Mouse (Mus musculus) E14TG2a.4 (cell line): ENCODE results near the gene Dao.
A peak's percentile ranks its signal among the peaks of the same experiment; 100 is the strongest.

Source experiments
- H3K27me3 ChIP-seq: 2 replicates; pipeline ENCODE4 v1.6.1; 2014; ENCODE audit warnings: low read length, control low read depth; ENCODE audit not compliant: insufficient read depth
- H3K36me3 ChIP-seq: 2 replicates; pipeline ENCODE4 v1.6.1; 2014; ENCODE audit warnings: low read length, control low read depth; ENCODE audit not compliant: insufficient read depth
- H3K4me1 ChIP-seq: replicated peaks from 2 replicates; pipeline ENCODE4 v1.6.1; 2014; ENCODE audit warnings: low read depth, low read length, control low read depth
- H3K4me3 ChIP-seq: replicated peaks from 2 replicates; pipeline ENCODE4 v1.5.1; 2014; ENCODE audit warnings: mild to moderate bottlenecking, low read length
- H3K9me3 ChIP-seq: 2 replicates; pipeline ENCODE4 v1.6.1; 2014; ENCODE audit warnings: low read length, control low read depth
- CTCF ChIP-seq: conservative IDR thresholded peaks from 2 replicates; pipeline ENCODE4 v1.5.1; 2014; ENCODE audit warnings: low read length
- NANOG ChIP-seq: IDR thresholded peaks from 2 replicates; pipeline ENCODE4 v1.6.1; 2014; ENCODE audit warnings: borderline replicate concordance, low read length, mixed read lengths
- POU5F1 ChIP-seq: IDR thresholded peaks from 2 replicates; pipeline ENCODE4 v1.6.1; 2014; ENCODE audit warnings: low read length, borderline replicate concordance

Dao gene

GRCm38 (mm10) chr5:114041327-114041930, 37.9 kb downstream of the Dao start:
- Histone ChIP-seq H3K36me3 (no peaks in the 10 kb centered on the region), H3K4me3 (no peak overlapping the region), H3K9me3 (no peaks in the 10 kb centered on the region), H3K4me1 (peaks cover 28% of the 10 kb centered on the region), H3K27me3 (peaks cover 9% of the 10 kb centered on the region; the same call in 1 of the 2 replicates)
- no peak for TF ChIP-seq CTCF

- no peak for TF ChIP-seq CTCF
- TF ChIP-seq NANOG = no peak
- TF ChIP-seq POU5F1 = no peak
- H3K4me3 ChIP-seq = no peak overlapping the region
- H3K36me3 ChIP-seq = no peaks in the 10 kb centered on the region
- H3K27me3 ChIP-seq = no peaks in the 10 kb centered on the region; the same call in 1 of the 2 replicates
- H3K9me3 ChIP-seq = no peaks in the 10 kb centered on the region
- H3K4me1 ChIP-seq = peaks cover 31% of the 10 kb centered on the region
Measured at GRCm38 (mm10) chr5:114043800-114044199, 40.3 kb downstream of the Dao start.

- H3K9me3 ChIP-seq = no peaks in the 10 kb centered on the region
- H3K36me3 ChIP-seq = no peaks in the 10 kb centered on the region
- no peaks in the 10 kb centered on the region; the same call in 1 of the 2 replicates for H3K27me3 ChIP-seq
- H3K4me1 ChIP-seq = peaks cover 31% of the 10 kb centered on the region
- no peak overlapping the region for H3K4me3 ChIP-seq
- no peak for TF ChIP-seq NANOG
- TF ChIP-seq CTCF = peak; percentile 38
- no peak for TF ChIP-seq POU5F1
Measured at GRCm38 (mm10) chr5:114045134-114045533, 41.6 kb downstream of the Dao start.

- H3K4me3 ChIP-seq = no peak overlapping the region
- H3K36me3 ChIP-seq = no peaks in the 10 kb centered on the region
- peaks cover 29% of the 10 kb centered on the region for H3K4me1 ChIP-seq
- no peak for TF ChIP-seq CTCF
- no peak for TF ChIP-seq POU5F1
- no peak for TF ChIP-seq NANOG
- H3K9me3 ChIP-seq = 0 out of 2 replicates have a peak, but pooled peaks cover 4% of the 10 kb centered on the region
- 0 out of 2 replicates have a peak, but pooled peaks cover 3% of the 10 kb centered on the region for H3K27me3 ChIP-seq
Measured at GRCm38 (mm10) chr5:114046151-114046550, 42.6 kb downstream of the Dao start.

- Histone ChIP-seq H3K4me1 (peaks cover 27% of the 10 kb centered on the region), H3K36me3 (no peaks in the 10 kb centered on the region), H3K9me3 (0 out of 2 replicates have a peak, but pooled peaks cover 4% of the 10 kb centered on the region), H3K4me3 (no peak overlapping the region), H3K27me3 (0 out of 2 replicates have a peak, but pooled peaks cover 3% of the 10 kb centered on the region)
- TF ChIP-seq POU5F1 = no peak
- TF ChIP-seq NANOG = no peak
- no peak for TF ChIP-seq CTCF
Measured at GRCm38 (mm10) chr5:114046604-114047003, 43.1 kb downstream of the Dao start.

- 0 out of 2 replicates have a peak, but pooled peaks cover 4% of the 10 kb centered on the region for H3K9me3 ChIP-seq
- H3K4me3 ChIP-seq = no peak overlapping the region
- peaks cover 26% of the 10 kb centered on the region for H3K4me1 ChIP-seq
- 0 out of 2 replicates have a peak, but pooled peaks cover 3% of the 10 kb centered on the region for H3K27me3 ChIP-seq
- no peak for TF ChIP-seq POU5F1
- peak; percentile 93 for TF ChIP-seq CTCF
- no peak for TF ChIP-seq NANOG
- no peaks in the 10 kb centered on the region for H3K36me3 ChIP-seq
Measured at GRCm38 (mm10) chr5:114047182-114047581, 43.7 kb downstream of the Dao start.

- peaks cover 20% of the 10 kb centered on the region for H3K4me1 ChIP-seq
- no peak overlapping the region for H3K4me3 ChIP-seq
- TF ChIP-seq CTCF (no peak), POU5F1 (no peak), NANOG (no peak)
- 0 out of 2 replicates have a peak, but pooled peaks cover 4% of the 10 kb centered on the region for H3K9me3 ChIP-seq
- 0 out of 2 replicates have a peak, but pooled peaks cover 3% of the 10 kb centered on the region for H3K27me3 ChIP-seq
- H3K36me3 ChIP-seq = no peaks in the 10 kb centered on the region
Measured at GRCm38 (mm10) chr5:114048731-114049308, 45.3 kb downstream of the Dao start.

- H3K9me3 ChIP-seq = 0 out of 2 replicates have a peak, but pooled peaks cover 4% of the 10 kb centered on the region
- no peaks in the 10 kb centered on the region for H3K36me3 ChIP-seq
Measured at GRCm38 (mm10) chr5:114052246-114052761, 48.8 kb downstream of the Dao start.

More at GRCm38 (mm10) chr5:114052246-114052761, 48.8 kb downstream of the Dao start:
- Histone ChIP-seq H3K4me1 (peaks cover 21% of the 10 kb centered on the region), H3K27me3 (0 out of 2 replicates have a peak, but pooled peaks cover 3% of the 10 kb centered on the region), H3K4me3 (peak overlapping the region; percentile 60)
- TF ChIP-seq POU5F1 (no peak), CTCF (peak; percentile 91)
